Mouse (Mus musculus) urinary bladder, adult 18-20 months (tissue): ENCODE data around the gene Ints4.

Source experiments
- DNase-seq, 2 experiments: peaks; one replicate each; pipeline ENCODE4 v3.0.0; 2022; ENCODE audit warnings: low spot score in 2 of 2, mixed read lengths in 2 of 2

Ints4 gene

DNA sequence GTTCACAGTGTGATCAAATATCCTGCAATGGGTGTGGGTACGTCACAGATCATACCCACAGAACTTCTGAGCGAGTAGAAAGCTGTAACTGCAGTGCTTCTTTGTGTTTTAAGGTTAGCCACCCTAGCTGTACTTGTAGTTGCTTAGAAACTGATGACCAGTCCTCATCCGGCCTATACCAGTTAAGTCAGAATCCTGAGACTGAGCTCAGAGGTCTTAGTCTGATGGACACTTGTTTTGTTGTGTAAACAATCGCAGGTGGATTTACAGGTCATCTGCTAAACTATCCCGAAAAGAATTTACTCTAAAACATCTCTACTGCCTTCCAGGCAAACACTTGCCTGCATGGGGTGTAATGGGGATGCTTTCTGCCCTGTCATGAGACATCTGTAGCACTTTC is 55.8 kb downstream of the Ints4 start:
- DNase-seq = no peak

- no peak for DNase-seq
These were observed 65.7 kb downstream of the Ints4 start for GRCm38 (mm10) chr7:97546462-97546861.

DNA sequence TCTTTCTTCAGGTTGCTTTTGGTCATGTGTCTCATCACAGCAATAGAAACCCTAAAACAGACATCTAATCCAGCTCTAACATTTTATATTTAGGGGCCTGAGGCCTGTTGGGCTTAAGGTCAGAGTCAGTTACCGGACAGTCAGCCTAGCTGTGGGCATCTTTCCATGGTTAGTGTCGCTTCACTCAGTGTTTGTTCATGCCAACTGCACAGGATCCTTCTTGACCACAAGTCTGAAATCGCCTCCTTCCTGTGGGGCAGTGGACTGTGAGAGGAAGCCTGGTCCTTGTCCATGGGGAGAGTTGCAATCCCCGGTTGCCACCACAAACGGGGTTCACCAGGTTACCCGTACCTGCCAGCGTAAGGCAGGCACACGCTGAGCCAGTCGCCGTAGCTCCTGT is 68.5 kb downstream of the Ints4 start:
- DNase-seq = no peak

GRCm38 (mm10) chr7:97550673-97551072 is 69.9 kb downstream of the Ints4 start:
- DNase-seq = no peak

GRCm38 (mm10) chr7:97563576-97563975 is 82.8 kb downstream of the Ints4 start:
- DNase-seq = no peak

DNA sequence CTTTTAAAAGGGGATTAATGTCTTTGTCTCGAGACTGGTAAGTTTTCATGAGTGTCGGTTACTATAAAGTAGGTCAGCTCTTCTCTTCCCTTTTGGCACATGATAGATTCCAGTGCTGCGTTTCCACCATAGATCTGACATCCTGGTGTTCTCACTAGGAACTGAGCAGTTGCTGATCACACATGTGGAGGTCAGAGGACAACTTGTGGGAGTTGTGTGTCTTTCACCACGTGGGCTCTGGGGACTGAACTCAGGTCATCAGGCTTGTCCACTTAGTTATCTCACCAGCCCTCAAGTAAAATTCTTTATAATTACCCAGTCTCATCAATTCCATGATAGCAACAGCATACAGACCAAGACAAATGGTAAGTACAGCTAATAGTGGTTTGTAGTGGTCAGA is 88.6 kb downstream of the Ints4 start:
- no peak for DNase-seq

DNA sequence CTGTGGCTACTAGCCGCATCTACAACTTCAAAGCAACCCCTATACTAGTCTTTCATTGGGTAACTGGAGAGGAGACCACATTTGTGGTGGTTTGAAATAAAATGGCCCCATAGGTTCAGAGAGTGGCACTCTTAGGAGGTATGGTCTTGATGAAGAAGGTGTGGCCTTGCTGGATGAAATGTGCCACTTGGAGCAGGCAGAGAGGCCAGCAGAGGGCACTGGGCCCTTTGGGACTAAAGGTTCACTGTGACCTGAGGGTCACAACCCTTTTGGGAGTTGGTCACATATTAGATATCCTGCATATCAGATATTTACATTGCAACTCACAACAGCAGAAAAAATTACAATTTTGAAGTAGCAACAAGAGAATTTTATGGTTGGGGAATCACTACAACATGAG is 89.6 kb downstream of the Ints4 start:
- no peak for DNase-seq

DNA sequence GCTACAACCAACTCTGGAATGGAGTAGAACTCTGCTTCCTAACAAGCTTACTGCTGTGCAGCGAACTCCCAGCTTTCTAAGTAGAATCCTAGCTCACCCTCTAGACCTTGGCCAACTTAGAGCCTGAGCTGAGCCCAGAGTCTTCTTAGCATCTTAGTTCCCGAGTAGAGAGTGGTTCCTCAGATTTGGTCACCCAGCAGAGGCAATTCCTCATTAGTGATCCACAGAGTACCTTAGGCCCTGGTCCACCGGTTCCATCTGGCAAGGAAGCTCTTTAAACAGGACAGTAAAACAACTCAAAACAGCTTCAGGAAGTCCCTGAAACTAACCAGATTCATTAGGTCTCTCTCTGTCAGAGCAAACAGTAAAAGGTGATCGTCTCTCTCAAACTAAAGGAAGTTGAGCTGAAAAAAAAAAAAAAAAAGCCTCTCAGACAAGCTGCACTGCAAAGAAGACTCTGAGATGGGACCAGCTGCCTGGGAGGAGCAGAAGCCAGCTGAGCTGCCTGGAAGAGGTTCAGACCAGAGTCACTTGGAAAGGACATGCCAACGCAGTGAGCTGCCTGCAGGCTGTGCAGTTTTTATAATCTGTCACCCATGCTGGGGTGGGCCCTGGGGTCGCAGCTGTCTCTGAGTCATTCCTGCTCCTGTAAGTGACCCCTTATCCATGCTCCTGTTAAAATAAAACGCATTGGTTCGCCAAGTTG is 97.8 kb downstream of the Ints4 start:
- DNase-seq = peak in 1 of 2 experiments; percentile 29

- peak; percentile 80 to 92 for DNase-seq
These were observed 98.6 kb downstream of the Ints4 start, which contains the start of the genes Aamdc and Rsf1 for GRCm38 (mm10) chr7:97579067-97579975. Aamdc (minus strand) TSS chr7:97579497. Rsf1 (plus strand) TSS chr7:97579889.

GRCm38 (mm10) chr7:97579976-97580842 is 99.5 kb downstream of the Ints4 start:
- DNase-seq = peak; percentile 29 to 68

GRCm38 (mm10) chr7:97580843-97581214 is 100.1 kb downstream of the Ints4 start:
- DNase-seq = peak; percentile 63 to 77

- no peak for DNase-seq
These were observed 107.8 kb downstream of the Ints4 start for GRCm38 (mm10) chr7:97588506-97588905.

DNA sequence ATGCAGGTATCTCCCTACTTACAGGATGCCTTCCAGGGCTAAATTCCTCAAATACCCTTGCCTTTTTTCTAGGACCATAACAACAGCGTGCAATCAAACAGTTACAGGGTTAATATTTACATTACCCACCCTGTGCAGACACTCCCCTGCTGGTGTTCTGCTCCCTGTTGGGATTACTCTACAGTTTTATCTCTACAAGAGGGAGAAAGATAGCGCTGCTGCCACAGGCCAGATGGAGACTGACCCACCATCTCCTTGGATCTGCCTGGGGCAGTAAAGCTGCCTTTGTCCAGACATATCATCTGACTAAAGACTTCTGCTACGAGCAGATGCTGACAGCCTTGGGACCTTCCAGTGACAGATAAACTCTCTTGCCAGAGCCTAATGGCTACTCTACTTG is 109.7 kb downstream of the Ints4 start:
- DNase-seq = no peak
